Mouse (Mus musculus): ENCODE results near the gene Surf6.
A peak's percentile ranks its signal among the peaks of the same experiment; 100 is the strongest.

Gene Surf6

DNA sequence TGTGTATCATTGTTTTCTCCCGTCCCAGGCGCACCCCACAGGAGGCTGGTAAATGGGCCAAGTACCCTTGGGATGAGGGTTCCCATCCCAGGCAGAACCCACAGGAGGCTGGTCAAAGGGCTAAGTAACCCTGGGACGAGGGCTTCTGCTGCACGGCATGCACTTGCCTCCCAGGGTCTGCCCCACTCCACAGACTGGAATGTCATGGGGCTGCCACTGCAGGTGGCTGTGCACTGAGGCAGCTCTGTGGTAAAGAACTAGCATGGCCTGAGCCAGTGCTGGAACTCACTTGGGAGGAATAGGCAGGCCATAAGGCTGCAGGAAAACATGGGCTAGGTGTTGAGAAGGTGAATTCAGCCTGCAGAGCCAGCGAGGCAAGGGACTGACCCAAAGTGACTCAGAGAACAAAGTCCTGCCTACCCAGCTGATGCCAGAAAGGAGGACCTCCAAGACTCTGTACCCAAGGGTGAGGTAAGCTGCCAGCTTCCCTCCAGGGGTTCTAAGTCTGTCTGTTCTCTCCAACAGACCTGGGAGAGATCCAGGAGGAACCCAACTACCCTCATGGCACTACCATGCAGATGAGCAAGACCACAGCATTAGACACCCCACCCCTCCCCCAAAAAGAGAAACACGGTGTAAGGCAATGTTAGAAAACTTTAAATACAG, 17.6 kb upstream of the Surf6 start:
- H3K27me3 ChIP-seq (ENCODE audit: control insufficient read depth, insufficient read depth, low read length, poor library complexity, severe bottlenecking), result no peaks in the 10 kb centered on the region
- DNase-seq (ENCODE audit: low read depth, low spot score), result no peak
- H3K36me3 ChIP-seq (ENCODE audit: control insufficient read depth, insufficient read depth, low read length, poor library complexity, severe bottlenecking), result peaks cover 11% of the 10 kb centered on the region

DNA sequence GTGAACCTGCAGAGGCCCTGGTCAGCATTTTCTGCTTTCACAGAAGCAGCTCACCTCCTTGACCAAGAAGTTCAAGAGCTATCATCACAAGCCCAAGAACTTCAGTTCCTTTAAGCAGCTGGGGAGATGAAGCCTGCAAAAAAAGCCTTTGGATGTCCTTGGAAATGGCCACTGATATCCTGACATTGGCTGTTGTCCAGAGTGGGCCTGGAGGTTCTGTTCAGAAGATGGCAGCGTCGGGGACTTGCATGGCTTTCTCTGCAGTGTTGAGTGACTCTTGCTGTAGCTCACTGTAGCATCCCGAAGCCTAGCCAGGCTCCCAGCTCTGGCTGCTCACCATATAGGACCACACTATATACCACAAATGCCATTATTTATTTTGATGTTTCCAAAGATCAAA, 17.0 kb upstream of the Surf6 start:
- no peak for DNase-seq (ENCODE audit: low read depth, low spot score)
- peaks cover 11% of the 10 kb centered on the region for H3K36me3 ChIP-seq (ENCODE audit: control insufficient read depth, insufficient read depth, low read length, poor library complexity, severe bottlenecking)
- H3K27me3 ChIP-seq (ENCODE audit: control insufficient read depth, insufficient read depth, low read length, poor library complexity, severe bottlenecking), result no peaks in the 10 kb centered on the region

DNA sequence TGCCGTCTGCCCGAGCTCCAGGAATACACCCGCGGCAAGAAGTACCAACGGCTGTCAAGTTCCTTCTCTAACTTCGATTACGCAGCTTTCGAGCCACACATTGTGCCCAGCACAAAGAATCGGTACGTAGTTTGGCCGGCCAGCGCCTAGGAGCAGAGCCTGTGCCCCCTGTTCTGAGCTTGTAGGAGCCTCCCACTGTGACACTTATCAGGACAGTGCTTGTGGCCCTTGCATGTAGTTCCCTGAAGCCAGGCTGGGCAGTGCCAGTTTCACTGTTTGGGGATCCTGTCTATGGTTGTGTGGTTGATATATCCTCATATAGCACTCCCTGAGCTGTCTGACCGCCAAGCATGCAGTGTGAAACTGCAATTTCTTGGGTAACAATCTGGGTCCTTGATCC, 14.1 kb upstream of the Surf6 start:
- no peaks in the 10 kb centered on the region for H3K27me3 ChIP-seq (ENCODE audit: control insufficient read depth, insufficient read depth, low read length, poor library complexity, severe bottlenecking)
- DNase-seq (ENCODE audit: low read depth, low spot score), result no peak
- H3K36me3 ChIP-seq (ENCODE audit: control insufficient read depth, insufficient read depth, low read length, poor library complexity, severe bottlenecking), result peaks cover 12% of the 10 kb centered on the region

DNA sequence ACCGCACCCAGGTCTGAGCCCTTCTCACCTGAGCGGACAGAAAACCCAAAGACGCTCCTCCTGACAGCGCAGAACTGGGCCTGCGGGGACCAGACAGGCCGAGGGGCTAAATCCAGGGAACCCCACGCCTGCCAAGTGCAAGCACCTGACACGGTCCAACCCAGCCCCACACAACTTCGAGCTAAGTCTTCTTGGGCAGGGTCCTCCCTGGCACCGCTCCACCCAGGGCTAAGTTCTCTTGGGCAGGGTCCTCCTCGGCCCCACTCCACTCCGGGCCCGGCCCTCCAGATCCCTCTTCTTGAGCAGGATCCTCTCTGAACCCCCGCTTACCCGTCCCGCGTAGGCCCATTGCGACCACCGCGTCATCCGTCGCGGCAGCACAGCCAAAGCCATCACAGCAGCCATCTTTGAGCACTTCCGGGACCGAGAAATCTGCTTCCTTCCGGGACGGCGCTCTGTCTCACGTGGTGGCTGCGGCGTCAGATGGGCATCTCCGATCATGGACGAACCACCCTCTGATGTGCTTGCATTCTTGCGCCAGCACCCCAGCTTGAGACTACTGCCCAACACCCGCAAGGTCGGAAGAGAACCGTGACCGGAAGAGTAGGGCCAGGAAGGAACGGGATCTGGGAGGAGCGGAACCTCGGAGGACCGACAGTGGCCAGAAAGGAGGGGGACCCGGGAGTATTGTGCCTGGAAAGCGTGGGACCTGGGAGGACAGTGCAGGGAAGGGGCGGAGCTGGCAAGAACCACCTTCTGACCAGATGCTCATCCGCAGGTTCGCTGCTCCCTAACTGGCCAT, 13.4 kb upstream of the Surf6 start, which contains the start of the genes Surf2 and Surf1:
Gene Surf2, plus strand, starts transcription at position 441 of the 802 bp plus-strand sequence.
Gene Surf1, minus strand, starts transcription at position 604 of the 802 bp plus-strand sequence.
- DNase-seq (ENCODE audit: low read depth, low spot score), result peak; percentile 86
- H3K27me3 ChIP-seq (ENCODE audit: control insufficient read depth, insufficient read depth, low read length, poor library complexity, severe bottlenecking), result no peaks in the 10 kb centered on the region
- peaks cover 15% of the 10 kb centered on the region for H3K36me3 ChIP-seq (ENCODE audit: control insufficient read depth, insufficient read depth, low read length, poor library complexity, severe bottlenecking)

DNA sequence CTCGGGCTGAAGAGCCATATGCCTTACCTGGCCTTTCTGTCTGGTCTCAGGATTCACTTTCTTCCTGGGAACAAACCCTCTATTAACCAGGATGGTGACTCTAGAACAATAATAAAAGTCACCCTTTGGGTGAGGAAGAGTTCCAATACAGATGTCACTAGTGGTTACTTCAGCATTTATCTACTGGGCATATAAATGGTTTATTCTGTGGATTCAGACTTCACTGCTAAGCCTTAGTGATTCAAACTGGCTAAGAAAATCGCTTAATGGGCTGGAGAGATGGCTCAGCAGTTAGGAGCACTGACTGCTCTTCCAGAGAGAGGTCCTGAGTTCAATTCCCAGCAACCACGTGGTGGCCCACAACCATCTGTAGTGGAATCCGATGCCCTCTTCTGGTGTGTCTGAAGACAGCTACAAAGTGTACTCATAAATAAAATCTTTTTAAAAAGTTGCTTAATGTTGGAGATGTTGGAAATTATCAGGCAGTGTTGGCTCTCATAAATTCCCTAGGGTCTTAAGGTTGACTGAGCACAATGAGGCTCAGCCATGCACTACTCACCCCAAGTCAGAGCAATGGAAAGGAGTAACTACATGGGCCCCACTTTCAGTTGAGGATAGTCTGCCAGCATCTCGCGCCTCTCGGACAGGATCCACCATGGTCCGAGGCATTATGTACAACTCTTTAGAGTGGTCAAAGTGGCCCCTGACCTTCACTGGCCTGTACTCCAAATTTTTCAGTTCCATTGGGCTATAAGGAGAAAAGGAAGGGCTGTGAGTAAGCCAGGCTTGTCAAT, 11.7 kb upstream of the Surf6 start:
- no peaks in the 10 kb centered on the region for H3K27me3 ChIP-seq (ENCODE audit: control insufficient read depth, insufficient read depth, low read length, poor library complexity, severe bottlenecking)
- peaks cover 14% of the 10 kb centered on the region for H3K36me3 ChIP-seq (ENCODE audit: control insufficient read depth, insufficient read depth, low read length, poor library complexity, severe bottlenecking)
- no peak for DNase-seq (ENCODE audit: low read depth, low spot score)

DNA sequence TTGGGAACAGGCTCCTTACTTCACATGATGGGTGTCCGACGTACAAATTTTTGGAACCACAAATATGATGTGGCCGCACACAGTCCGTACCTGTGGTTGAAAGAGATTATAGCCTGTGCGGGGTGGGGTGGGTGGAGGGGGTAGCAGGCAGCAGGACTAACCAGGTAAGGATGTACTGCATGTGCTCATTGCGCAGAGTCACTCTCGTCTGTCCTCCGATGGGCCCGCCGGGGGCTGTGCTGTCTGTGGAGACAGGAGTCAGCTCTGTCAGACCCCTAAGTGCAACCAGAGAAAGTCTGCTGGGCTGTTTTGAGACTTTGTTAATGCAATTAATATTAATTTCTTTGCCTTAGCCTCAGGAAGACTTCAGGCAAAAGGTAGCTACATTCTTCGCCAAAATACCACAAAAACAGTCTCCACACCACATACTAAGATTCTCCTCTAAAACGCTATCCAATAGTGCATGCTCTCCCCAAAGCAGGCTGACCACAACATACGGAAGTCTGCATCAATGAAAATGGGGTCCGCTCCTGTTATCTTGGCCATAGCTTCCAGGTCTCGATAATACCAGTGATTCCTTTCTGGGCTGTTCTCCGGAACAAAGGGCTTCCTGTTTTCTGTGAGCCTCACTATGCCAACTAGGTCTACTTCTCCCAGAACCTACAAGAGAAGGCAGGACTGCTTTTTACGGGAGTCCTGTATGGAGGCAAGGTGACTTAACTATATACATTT, 10.9 kb upstream of the Surf6 start:
- Histone ChIP-seq H3K27me3 (ENCODE audit: control insufficient read depth, insufficient read depth, low read length, poor library complexity, severe bottlenecking) (no peaks in the 10 kb centered on the region), H3K36me3 (ENCODE audit: control insufficient read depth, insufficient read depth, low read length, poor library complexity, severe bottlenecking) (peaks cover 14% of the 10 kb centered on the region)
- DNase-seq (ENCODE audit: low read depth, low spot score), result no peak

DNA sequence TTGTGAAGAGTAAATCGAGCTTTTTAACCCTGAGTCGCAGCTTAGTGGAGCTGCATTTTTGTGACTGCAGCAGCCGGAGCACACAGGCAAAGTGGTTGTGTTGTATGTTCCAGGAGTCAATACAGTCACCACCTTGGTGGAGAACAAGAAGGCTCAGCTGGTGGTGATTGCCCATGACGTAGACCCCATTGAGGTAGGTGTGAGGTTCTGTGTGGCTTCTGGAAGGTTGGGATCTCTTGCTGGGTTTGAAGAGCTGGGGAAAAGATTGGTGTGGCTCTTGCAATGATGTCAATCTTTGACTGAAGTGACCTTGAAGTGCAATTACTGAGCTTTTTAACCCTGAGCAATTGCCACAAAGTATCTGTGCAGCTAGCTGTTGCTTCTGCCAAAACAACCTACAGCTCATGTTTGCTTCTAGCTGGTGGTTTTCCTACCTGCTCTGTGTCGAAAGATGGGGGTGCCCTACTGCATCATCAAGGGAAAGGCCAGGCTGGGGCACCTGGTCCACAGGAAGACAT, 9.6 kb upstream of the Surf6 start:
- no peak for DNase-seq (ENCODE audit: low read depth, low spot score)
- Histone ChIP-seq H3K27me3 (ENCODE audit: control insufficient read depth, insufficient read depth, low read length, poor library complexity, severe bottlenecking) (no peaks in the 10 kb centered on the region), H3K36me3 (ENCODE audit: control insufficient read depth, insufficient read depth, low read length, poor library complexity, severe bottlenecking) (peaks cover 14% of the 10 kb centered on the region)

DNA sequence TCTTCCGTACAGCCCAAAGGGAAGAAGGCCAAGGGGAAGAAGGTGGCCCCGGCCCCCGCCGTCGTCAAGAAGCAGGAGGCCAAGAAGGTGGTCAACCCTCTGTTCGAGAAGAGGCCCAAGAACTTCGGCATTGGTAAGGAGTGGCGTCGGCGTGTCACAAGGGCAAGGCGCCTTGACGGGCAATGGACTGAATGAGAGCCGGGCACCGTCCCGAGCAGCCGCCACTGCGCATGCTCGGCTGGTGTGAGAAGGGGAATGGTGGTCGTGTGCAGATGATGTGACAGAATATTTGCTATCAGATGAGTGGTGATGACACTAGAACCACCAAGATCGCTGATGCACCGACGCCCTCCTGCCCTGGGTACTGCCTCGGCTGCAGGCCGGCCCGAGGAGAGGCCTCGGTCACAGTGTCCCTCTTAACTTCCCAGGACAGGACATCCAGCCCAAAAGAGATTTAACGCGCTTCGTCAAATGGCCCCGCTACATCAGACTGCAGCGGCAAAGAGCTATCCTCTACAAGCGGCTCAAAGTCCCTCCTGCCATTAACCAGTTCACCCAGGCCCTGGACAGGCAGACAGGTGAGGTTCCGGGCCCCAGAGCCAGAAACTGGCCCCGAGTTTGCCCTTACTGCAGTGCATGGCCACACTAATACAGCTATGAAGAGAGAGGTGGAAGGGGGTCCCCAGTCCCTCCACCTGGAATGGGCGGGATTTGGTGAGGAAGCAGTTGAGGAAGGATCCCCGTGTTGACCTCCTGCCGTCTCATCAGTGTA, 8.5 kb upstream of the Surf6 start:
- H3K27me3 ChIP-seq (ENCODE audit: control insufficient read depth, insufficient read depth, low read length, poor library complexity, severe bottlenecking), result no peaks in the 10 kb centered on the region
- DNase-seq (ENCODE audit: low read depth, low spot score), result peak; percentile 65
- peaks cover 14% of the 10 kb centered on the region for H3K36me3 ChIP-seq (ENCODE audit: control insufficient read depth, insufficient read depth, low read length, poor library complexity, severe bottlenecking)

DNA sequence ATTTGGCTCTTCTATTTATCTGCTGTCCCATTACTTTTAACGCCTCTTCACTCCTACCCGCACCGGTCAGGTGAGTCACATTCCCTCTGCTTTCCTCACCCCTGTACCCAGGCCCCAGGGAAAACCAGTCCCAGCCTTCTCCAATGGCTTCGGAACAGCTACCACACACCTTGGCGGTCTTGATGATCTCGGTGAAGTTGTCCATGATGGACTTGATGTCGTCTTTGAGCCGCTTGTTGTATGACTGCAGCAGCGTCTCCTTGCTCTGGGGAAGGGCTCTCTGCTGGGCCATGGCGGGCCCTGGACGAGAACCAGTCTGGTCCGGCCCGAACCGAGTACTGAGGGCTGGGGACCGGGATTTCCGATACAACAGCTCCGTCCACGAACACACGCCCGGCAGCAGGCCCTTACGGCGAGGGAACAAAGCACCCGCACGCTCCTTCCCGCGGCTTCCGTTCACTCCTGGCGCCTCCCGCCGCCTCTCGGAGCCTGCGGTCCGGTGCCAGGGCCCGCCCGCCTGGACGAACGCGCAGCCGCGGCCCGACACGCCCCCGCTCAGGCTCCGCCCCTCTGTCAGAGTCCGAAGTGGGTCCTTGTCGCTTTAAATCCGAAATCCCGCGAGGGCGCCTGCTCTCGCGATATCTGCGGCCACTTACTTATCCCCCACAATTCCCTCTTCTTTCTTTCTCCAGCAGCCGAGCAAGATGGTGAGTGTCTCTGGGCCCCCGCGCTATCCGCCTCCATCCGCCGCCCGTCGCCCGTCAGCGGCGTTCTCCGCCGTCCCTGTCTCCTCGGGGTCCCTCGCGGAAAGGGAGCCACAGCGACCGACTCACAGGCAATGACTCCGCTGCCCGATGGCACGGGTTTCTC, 7.7 kb upstream of the Surf6 start, which contains the start of the genes Med22 and Rpl7a:
Gene Med22, minus strand, starts transcription at position 554 of the 870 bp plus-strand sequence.
Gene Rpl7a, plus strand, starts transcription at position 641 of the 870 bp plus-strand sequence.
- peak; percentile 99 for DNase-seq (ENCODE audit: low read depth, low spot score)
- Histone ChIP-seq H3K27me3 (ENCODE audit: control insufficient read depth, insufficient read depth, low read length, poor library complexity, severe bottlenecking) (no peaks in the 10 kb centered on the region), H3K36me3 (ENCODE audit: control insufficient read depth, insufficient read depth, low read length, poor library complexity, severe bottlenecking) (peaks cover 14% of the 10 kb centered on the region)

DNA sequence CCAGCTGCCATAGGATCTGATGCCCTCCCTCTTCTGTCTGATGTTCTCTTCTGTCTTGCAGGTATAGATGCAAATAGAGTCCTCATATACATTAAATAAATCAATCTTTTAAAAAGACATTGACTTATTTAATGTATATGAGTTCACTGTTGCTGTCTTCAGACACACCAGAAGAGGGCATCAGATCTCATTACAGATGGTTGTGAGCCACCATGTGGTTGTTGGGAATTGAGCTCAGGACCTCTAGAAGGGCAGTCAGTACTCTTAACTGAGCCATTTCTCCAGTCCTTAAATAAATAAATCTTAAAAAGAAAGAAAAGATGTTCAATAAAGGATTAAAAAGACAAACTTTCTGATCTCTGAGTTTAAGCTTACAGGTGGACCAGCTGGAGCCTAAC, 6.7 kb upstream of the Surf6 start:
- DNase-seq (ENCODE audit: low read depth, low spot score), result no peak
- H3K27me3 ChIP-seq (ENCODE audit: control insufficient read depth, insufficient read depth, low read length, poor library complexity, severe bottlenecking), result no peaks in the 10 kb centered on the region
- H3K36me3 ChIP-seq (ENCODE audit: control insufficient read depth, insufficient read depth, low read length, poor library complexity, severe bottlenecking), result peaks cover 14% of the 10 kb centered on the region

DNA sequence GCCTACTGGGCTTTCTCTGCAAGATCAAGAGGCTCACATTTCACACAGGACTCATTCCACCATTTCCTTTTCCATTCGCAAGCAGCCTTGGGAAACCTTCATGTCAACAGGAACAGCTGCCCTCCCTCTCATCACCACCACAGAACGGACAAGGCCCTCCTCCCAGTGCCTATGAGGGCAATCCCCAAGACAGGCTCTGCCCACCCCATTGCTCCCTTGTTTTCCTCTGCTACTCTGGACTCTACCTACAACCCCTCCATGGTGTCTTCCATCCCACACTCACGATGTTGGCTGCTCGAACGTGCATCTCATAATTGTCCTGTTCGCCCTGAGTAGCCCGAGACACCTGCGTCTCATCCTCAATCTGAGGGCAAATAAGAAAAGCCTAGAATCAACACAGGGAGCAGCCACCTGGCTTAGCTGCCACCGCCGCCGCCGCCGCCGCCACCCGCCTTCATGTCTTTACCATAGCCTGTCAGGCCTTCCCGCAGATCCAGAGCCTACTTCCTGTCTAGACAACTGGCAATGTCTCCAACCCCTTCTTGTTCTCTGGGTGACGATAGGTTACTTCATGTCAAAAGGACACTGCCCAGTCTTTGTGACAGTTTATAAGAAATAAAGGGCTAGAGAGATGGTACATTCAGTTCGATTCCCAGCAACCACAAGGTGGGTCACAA, 6.2 kb upstream of the Surf6 start:
- Histone ChIP-seq H3K36me3 (ENCODE audit: control insufficient read depth, insufficient read depth, low read length, poor library complexity, severe bottlenecking) (peaks cover 13% of the 10 kb centered on the region), H3K27me3 (ENCODE audit: control insufficient read depth, insufficient read depth, low read length, poor library complexity, severe bottlenecking) (no peaks in the 10 kb centered on the region)
- DNase-seq (ENCODE audit: low read depth, low spot score), result no peak

DNA sequence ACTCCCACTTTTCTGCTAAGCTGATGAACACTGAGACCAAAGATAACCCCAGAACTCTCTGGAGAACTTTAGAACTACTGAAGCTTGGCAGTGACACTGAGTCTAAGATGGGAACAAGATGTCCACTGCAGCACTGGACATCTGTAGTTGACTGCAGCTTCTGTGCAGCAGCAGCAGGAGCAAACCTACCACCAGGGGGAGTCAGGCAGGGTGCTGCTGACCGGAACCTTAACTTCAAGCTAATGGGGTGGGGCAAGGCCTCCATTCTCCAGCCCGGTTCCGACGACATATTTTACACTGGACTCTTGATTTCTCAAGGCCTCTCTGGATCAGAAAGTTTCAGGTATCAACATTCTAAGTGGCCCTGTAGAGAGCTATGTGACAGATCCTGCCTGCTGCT, 4.4 kb upstream of the Surf6 start:
- Histone ChIP-seq H3K36me3 (ENCODE audit: control insufficient read depth, insufficient read depth, low read length, poor library complexity, severe bottlenecking) (peaks cover 5% of the 10 kb centered on the region), H3K27me3 (ENCODE audit: control insufficient read depth, insufficient read depth, low read length, poor library complexity, severe bottlenecking) (no peaks in the 10 kb centered on the region)
- DNase-seq (ENCODE audit: low read depth, low spot score), result peak; percentile 75
